Mouse (Mus musculus) cerebellum, adult 8-10 months (tissue): ENCODE data around the gene Abcd1.
A peak's percentile ranks its signal among the peaks of the same experiment; 100 is the strongest.

Experiments used
- DNase-seq: peaks from one replicate; pipeline ENCODE4 v3.0.0; 2022

The Abcd1 gene

GRCm38 (mm10) chrX:73744774-73745481, 28.5 kb downstream of the Abcd1 start:
- DNase-seq = no peak

GRCm38 (mm10) chrX:73748977-73749376, 32.6 kb downstream of the Abcd1 start:
- DNase-seq = no peak

- no peak for DNase-seq
These were observed 40.1 kb downstream of the Abcd1 start, which contains the start of gene Plxnb3 for GRCm38 (mm10) chrX:73756334-73757140. Gene Plxnb3 (plus strand): TSS chrX:73757090.

- DNase-seq = peak; percentile 57
These were observed 42.4 kb downstream of the Abcd1 start for GRCm38 (mm10) chrX:73758611-73759290.

GRCm38 (mm10) chrX:73765311-73765710, 48.9 kb downstream of the Abcd1 start:
- DNase-seq = no peak

GRCm38 (mm10) chrX:73767267-73767666, 50.9 kb downstream of the Abcd1 start:
- DNase-seq = no peak

- DNase-seq = no peak
These were observed 57.9 kb downstream of the Abcd1 start, which contains the start of gene Srpk3 for GRCm38 (mm10) chrX:73774168-73774760. Gene Srpk3 (plus strand): TSS chrX:73774405.

- DNase-seq = no peak
These were observed 58.5 kb downstream of the Abcd1 start for GRCm38 (mm10) chrX:73774802-73775483.

- DNase-seq = no peak
These were observed 65.8 kb downstream of the Abcd1 start for GRCm38 (mm10) chrX:73782227-73782626.

GRCm38 (mm10) chrX:73785666-73786065, 69.3 kb downstream of the Abcd1 start:
- DNase-seq = no peak

GRCm38 (mm10) chrX:73786364-73787224, 70.2 kb downstream of the Abcd1 start, which contains the start of the genes Idh3g and Ssr4:
Gene Idh3g (minus strand): TSS chrX:73786897.
Gene Ssr4 (plus strand): TSS chrX:73787028.
- DNase-seq = peak; percentile 89

- no peak for DNase-seq
These were observed 70.8 kb downstream of the Abcd1 start for GRCm38 (mm10) chrX:73787225-73787558.
